Mouse (Mus musculus): ENCODE results near the gene Hrc. TPM values are rescaled to one million over a fixed set of nuclear protein-coding genes. Genes with fewer than 3 reads are reported as not detected.
"Not testable (repeated sequence)": the region's sequence is repeated elsewhere in the genome, so short reads cannot be mapped to it uniquely, and the experiment has no call there.

The Hrc gene
- polyA plus RNA-seq, 1 experiment: 6.9 TPM

GRCm38 (mm10) chr7:45356087-45356486, 21.0 kb downstream of the Hrc start:
- Histone ChIP-seq H3K4me1 (ENCODE audit: control insufficient read depth, insufficient read depth, low read length) (no peaks in the 10 kb centered on the region), H3K4me3 (ENCODE audit: low read depth, low read length) (no peak overlapping the region), H3K36me3 (ENCODE audit: control insufficient read depth, insufficient read depth, low read length, poor library complexity, severe bottlenecking) (no peaks in the 10 kb centered on the region), H3K9ac (ENCODE audit: low read depth, poor library complexity, severe bottlenecking) (no peak overlapping the region), H3K27ac (ENCODE audit: insufficient read depth, low read length) (no peak overlapping the region), H3K27me3 (ENCODE audit: control insufficient read depth, insufficient read depth, low read length, poor library complexity, severe bottlenecking) (no peaks in the 10 kb centered on the region), H3K9me3 (replicated peaks; ENCODE audit: control insufficient read depth, insufficient read depth, low read length, poor library complexity, severe bottlenecking) (no peaks in the 10 kb centered on the region)
- TF ChIP-seq CTCF (IDR thresholded peaks at IDR 0.05; ENCODE audit: low read depth, low read length): no peak
- TF ChIP-seq POLR2A (IDR thresholded peaks at IDR 0.05; ENCODE audit: insufficient read depth, low read length): no peak
- no peak for TF ChIP-seq EP300 (IDR thresholded peaks at IDR 0.05; ENCODE audit: insufficient read depth, low read depth, low read length)

GRCm38 (mm10) chr7:45359081-45359480, 24.0 kb downstream of the Hrc start:
- not testable (repeated sequence) for H3K9me3 ChIP-seq (replicated peaks; ENCODE audit: control insufficient read depth, insufficient read depth, low read length, poor library complexity, severe bottlenecking); H3K36me3 ChIP-seq (ENCODE audit: control insufficient read depth, insufficient read depth, low read length, poor library complexity, severe bottlenecking); H3K9ac ChIP-seq (ENCODE audit: low read depth, poor library complexity, severe bottlenecking); H3K27ac ChIP-seq (ENCODE audit: insufficient read depth, low read length); H3K4me1 ChIP-seq (ENCODE audit: control insufficient read depth, insufficient read depth, low read length); H3K27me3 ChIP-seq (ENCODE audit: control insufficient read depth, insufficient read depth, low read length, poor library complexity, severe bottlenecking)
- H3K4me3 ChIP-seq (ENCODE audit: low read depth, low read length): peak overlapping the region; percentile 19; the same call in 1 of the 2 replicates

- H3K36me3 ChIP-seq (ENCODE audit: control insufficient read depth, insufficient read depth, low read length, poor library complexity, severe bottlenecking): no peaks in the 10 kb centered on the region
- H3K27ac ChIP-seq (ENCODE audit: insufficient read depth, low read length): no peak overlapping the region
- H3K27me3 ChIP-seq (ENCODE audit: control insufficient read depth, insufficient read depth, low read length, poor library complexity, severe bottlenecking): no peaks in the 10 kb centered on the region
- no peak overlapping the region for H3K9ac ChIP-seq (ENCODE audit: low read depth, poor library complexity, severe bottlenecking)
- H3K9me3 ChIP-seq (replicated peaks; ENCODE audit: control insufficient read depth, insufficient read depth, low read length, poor library complexity, severe bottlenecking): no peaks in the 10 kb centered on the region
- peak overlapping the region; percentile 30 for H3K4me3 ChIP-seq (ENCODE audit: low read depth, low read length)
- TF ChIP-seq POLR2A (IDR thresholded peaks at IDR 0.05; ENCODE audit: insufficient read depth, low read length) (no peak), EP300 (IDR thresholded peaks at IDR 0.05; ENCODE audit: insufficient read depth, low read depth, low read length) (no peak), CTCF (IDR thresholded peaks at IDR 0.05; ENCODE audit: low read depth, low read length) (no peak)
- H3K4me1 ChIP-seq (ENCODE audit: control insufficient read depth, insufficient read depth, low read length): no peaks in the 10 kb centered on the region
Observed at GRCm38 (mm10) chr7:45360404-45361125, 25.5 kb downstream of the Hrc start.

- no peaks in the 10 kb centered on the region for H3K27me3 ChIP-seq (ENCODE audit: control insufficient read depth, insufficient read depth, low read length, poor library complexity, severe bottlenecking)
- H3K9ac ChIP-seq (ENCODE audit: low read depth, poor library complexity, severe bottlenecking): peak overlapping the region; percentile 51
- peak overlapping the region; percentile 89 for H3K4me3 ChIP-seq (ENCODE audit: low read depth, low read length)
- no peak overlapping the region for H3K27ac ChIP-seq (ENCODE audit: insufficient read depth, low read length)
- TF ChIP-seq POLR2A (IDR thresholded peaks at IDR 0.05; ENCODE audit: insufficient read depth, low read length): peak; percentile 95
- no peak for TF ChIP-seq CTCF (IDR thresholded peaks at IDR 0.05; ENCODE audit: low read depth, low read length)
- no peaks in the 10 kb centered on the region for H3K9me3 ChIP-seq (replicated peaks; ENCODE audit: control insufficient read depth, insufficient read depth, low read length, poor library complexity, severe bottlenecking)
- no peaks in the 10 kb centered on the region for H3K4me1 ChIP-seq (ENCODE audit: control insufficient read depth, insufficient read depth, low read length)
- H3K36me3 ChIP-seq (ENCODE audit: control insufficient read depth, insufficient read depth, low read length, poor library complexity, severe bottlenecking): no peaks in the 10 kb centered on the region
Observed at GRCm38 (mm10) chr7:45361243-45361804, 26.2 kb downstream of the Hrc start.

- Histone ChIP-seq H3K27ac (ENCODE audit: insufficient read depth, low read length) (no peak overlapping the region), H3K36me3 (ENCODE audit: control insufficient read depth, insufficient read depth, low read length, poor library complexity, severe bottlenecking) (no peaks in the 10 kb centered on the region)
Observed at GRCm38 (mm10) chr7:45362801-45363200, 27.7 kb downstream of the Hrc start.

GRCm38 (mm10) chr7:45363983-45364382, 28.9 kb downstream of the Hrc start:
- H3K36me3 ChIP-seq (ENCODE audit: control insufficient read depth, insufficient read depth, low read length, poor library complexity, severe bottlenecking): no peaks in the 10 kb centered on the region
- H3K4me3 ChIP-seq (ENCODE audit: low read depth, low read length): no peak overlapping the region
- H3K4me1 ChIP-seq (ENCODE audit: control insufficient read depth, insufficient read depth, low read length): no peaks in the 10 kb centered on the region
- no peaks in the 10 kb centered on the region for H3K9me3 ChIP-seq (replicated peaks; ENCODE audit: control insufficient read depth, insufficient read depth, low read length, poor library complexity, severe bottlenecking)
- TF ChIP-seq POLR2A (IDR thresholded peaks at IDR 0.05; ENCODE audit: insufficient read depth, low read length) (no peak), EP300 (IDR thresholded peaks at IDR 0.05; ENCODE audit: insufficient read depth, low read depth, low read length) (no peak), CTCF (IDR thresholded peaks at IDR 0.05; ENCODE audit: low read depth, low read length) (no peak)
- H3K27me3 ChIP-seq (ENCODE audit: control insufficient read depth, insufficient read depth, low read length, poor library complexity, severe bottlenecking): no peaks in the 10 kb centered on the region
- no peak overlapping the region for H3K27ac ChIP-seq (ENCODE audit: insufficient read depth, low read length)
- H3K9ac ChIP-seq (ENCODE audit: low read depth, poor library complexity, severe bottlenecking): no peak overlapping the region

More at GRCm38 (mm10) chr7:45362801-45363200, 27.7 kb downstream of the Hrc start:
- no peaks in the 10 kb centered on the region for H3K4me1 ChIP-seq (ENCODE audit: control insufficient read depth, insufficient read depth, low read length)
- H3K27me3 ChIP-seq (ENCODE audit: control insufficient read depth, insufficient read depth, low read length, poor library complexity, severe bottlenecking): no peaks in the 10 kb centered on the region
- no peaks in the 10 kb centered on the region for H3K9me3 ChIP-seq (replicated peaks; ENCODE audit: control insufficient read depth, insufficient read depth, low read length, poor library complexity, severe bottlenecking)
- TF ChIP-seq CTCF (IDR thresholded peaks at IDR 0.05; ENCODE audit: low read depth, low read length): no peak
- no peak for TF ChIP-seq EP300 (IDR thresholded peaks at IDR 0.05; ENCODE audit: insufficient read depth, low read depth, low read length)
- TF ChIP-seq POLR2A (IDR thresholded peaks at IDR 0.05; ENCODE audit: insufficient read depth, low read length): no peak
- peak overlapping the region; percentile 17; the same call in 1 of the 2 replicates for H3K4me3 ChIP-seq (ENCODE audit: low read depth, low read length)
- no peak overlapping the region for H3K9ac ChIP-seq (ENCODE audit: low read depth, poor library complexity, severe bottlenecking)

Data from ES-Bruce4 (cell line).